Mouse (Mus musculus): ENCODE measurements around the gene Kcnip1. TPM values are rescaled to one million over a fixed set of nuclear protein-coding genes. Genes with fewer than 3 reads are reported as not detected.

Gene Kcnip1
- polyA plus RNA-seq, 1 experiment from 2014 or later = 10.2 TPM

GRCm38 (mm10) chr11:33752431-33752873 lies 240.5 kb downstream of the Kcnip1 start:
- Histone ChIP-seq H3K4me2 (replicated peaks) (no peak overlapping the region), H3K27ac (no peak overlapping the region), H3K4me3 (replicated peaks) (no peak overlapping the region), H3K9ac (no peak overlapping the region), H3K36me3 (no peaks in the 10 kb centered on the region), H3K9me3 (no peaks in the 10 kb centered on the region), H3K4me1 (replicated peaks) (no peaks in the 10 kb centered on the region), H3K27me3 (replicated peaks) (no peaks in the 10 kb centered on the region)
- ATAC-seq = no peak
- WGBS = 42% methylated on average over 4 of the region's 4 CpGs

DNA sequence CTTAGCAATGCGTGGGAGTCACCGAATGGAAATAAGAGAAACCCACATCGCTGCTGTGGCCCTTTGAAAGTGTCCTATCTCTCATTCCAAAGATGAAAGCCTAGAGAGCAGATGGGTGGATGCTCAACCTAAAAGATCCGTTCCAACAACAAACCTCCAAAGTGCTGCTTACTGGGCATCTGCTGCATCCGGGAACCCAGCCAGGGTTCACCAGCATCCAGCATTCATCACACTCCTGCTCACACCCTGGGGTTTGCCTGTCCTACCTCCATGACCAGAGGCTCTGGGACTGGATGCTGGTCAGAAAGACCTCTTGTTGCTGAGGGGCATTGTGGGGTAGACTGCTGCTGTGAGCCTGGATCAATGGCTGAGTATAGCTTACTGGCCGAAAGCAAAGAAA lies 241.4 kb downstream of the Kcnip1 start:
- Histone ChIP-seq H3K4me1 (replicated peaks) (no peaks in the 10 kb centered on the region), H3K36me3 (no peaks in the 10 kb centered on the region), H3K9me3 (no peaks in the 10 kb centered on the region), H3K27me3 (replicated peaks) (no peaks in the 10 kb centered on the region), H3K4me3 (replicated peaks) (no peak overlapping the region), H3K4me2 (replicated peaks) (no peak overlapping the region), H3K9ac (no peak overlapping the region), H3K27ac (no peak overlapping the region)
- no peak for ATAC-seq
- WGBS = 84% methylated on average over 6 of the region's 6 CpGs

- H3K9ac ChIP-seq = no peak overlapping the region
- ATAC-seq = no peak
- no peak overlapping the region for H3K4me3 ChIP-seq (replicated peaks)
- no peaks in the 10 kb centered on the region for H3K9me3 ChIP-seq
- no peaks in the 10 kb centered on the region for H3K27me3 ChIP-seq (replicated peaks)
- no peaks in the 10 kb centered on the region for H3K4me1 ChIP-seq (replicated peaks)
- no peak overlapping the region for H3K27ac ChIP-seq
- WGBS = 81% methylated on average over 4 of the region's 4 CpGs
- H3K4me2 ChIP-seq (replicated peaks) = no peak overlapping the region
- H3K36me3 ChIP-seq = no peaks in the 10 kb centered on the region
Measured at GRCm38 (mm10) chr11:33749979-33750378, 243.0 kb downstream of the Kcnip1 start.

GRCm38 (mm10) chr11:33749408-33749807 lies 243.5 kb downstream of the Kcnip1 start:
- Histone ChIP-seq H3K4me2 (replicated peaks) (no peak overlapping the region), H3K9me3 (no peaks in the 10 kb centered on the region), H3K9ac (no peak overlapping the region), H3K4me3 (replicated peaks) (no peak overlapping the region), H3K27me3 (replicated peaks) (no peaks in the 10 kb centered on the region), H3K36me3 (no peaks in the 10 kb centered on the region), H3K27ac (no peak overlapping the region), H3K4me1 (replicated peaks) (peaks cover 1% of the 10 kb centered on the region; the same call in 1 of the 2 replicates)
- WGBS = 92% methylated on average over 12 of the region's 12 CpGs
- ATAC-seq = no peak

DNA sequence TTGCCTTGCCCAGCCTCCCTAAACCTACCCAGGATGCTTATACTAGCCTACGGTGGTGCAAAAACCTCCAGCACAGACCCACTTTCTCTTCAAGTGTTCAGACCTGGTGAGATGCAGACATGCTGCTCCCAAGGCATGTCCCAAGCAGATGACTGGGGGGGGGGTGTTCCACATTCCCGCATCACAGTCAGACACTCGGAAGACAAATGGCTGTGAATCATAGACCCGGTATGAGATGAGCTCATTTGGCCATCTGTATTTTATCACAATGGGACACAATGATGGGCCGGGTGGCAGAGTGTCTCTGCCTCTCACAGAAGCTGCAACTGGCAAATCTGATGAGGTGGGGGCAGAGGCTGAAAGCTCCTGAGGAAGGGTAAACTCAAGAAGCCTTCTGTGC lies 244.2 kb downstream of the Kcnip1 start:
- Histone ChIP-seq H3K27ac (no peak overlapping the region), H3K36me3 (no peaks in the 10 kb centered on the region), H3K9ac (no peak overlapping the region), H3K27me3 (replicated peaks) (no peaks in the 10 kb centered on the region), H3K4me1 (replicated peaks) (peaks cover 6% of the 10 kb centered on the region), H3K4me2 (replicated peaks) (no peak overlapping the region), H3K4me3 (replicated peaks) (no peak overlapping the region), H3K9me3 (no peaks in the 10 kb centered on the region)
- 53% methylated on average over 5 of the region's 5 CpGs for WGBS
- no peak for ATAC-seq

GRCm38 (mm10) chr11:33747402-33747955 lies 245.5 kb downstream of the Kcnip1 start:
- Histone ChIP-seq H3K9ac (no peak overlapping the region), H3K4me2 (replicated peaks) (no peak overlapping the region), H3K27me3 (replicated peaks) (no peaks in the 10 kb centered on the region), H3K4me1 (replicated peaks) (peaks cover 6% of the 10 kb centered on the region), H3K27ac (no peak overlapping the region), H3K9me3 (no peaks in the 10 kb centered on the region), H3K4me3 (replicated peaks) (no peak overlapping the region), H3K36me3 (no peaks in the 10 kb centered on the region)
- ATAC-seq = no peak
- WGBS = 68% methylated on average over 5 of the region's 5 CpGs

DNA sequence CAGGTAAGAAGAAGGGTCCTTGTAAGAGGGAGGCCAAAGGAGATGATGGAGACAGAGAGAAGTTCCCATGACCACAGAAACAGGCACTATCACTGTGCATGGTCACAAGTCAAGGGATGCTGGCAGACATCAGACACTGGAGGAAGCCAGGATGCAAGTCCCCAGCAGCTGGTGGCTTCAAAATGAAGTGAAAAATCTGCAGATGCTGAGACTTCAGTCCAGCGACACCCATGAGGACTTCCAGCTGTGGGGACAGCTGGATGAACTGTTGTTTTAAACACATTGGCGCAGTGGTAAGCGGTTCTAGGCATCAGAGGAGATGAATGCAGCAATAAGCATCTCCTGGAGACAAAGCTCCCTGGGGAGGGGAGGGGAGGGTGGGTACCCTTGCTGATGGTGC lies 246.6 kb downstream of the Kcnip1 start:
- Histone ChIP-seq H3K4me1 (replicated peaks) (peaks cover 6% of the 10 kb centered on the region), H3K9ac (no peak overlapping the region), H3K4me2 (replicated peaks) (no peak overlapping the region), H3K9me3 (no peaks in the 10 kb centered on the region), H3K4me3 (replicated peaks) (no peak overlapping the region), H3K27ac (no peak overlapping the region), H3K36me3 (no peaks in the 10 kb centered on the region), H3K27me3 (replicated peaks) (no peaks in the 10 kb centered on the region)
- ATAC-seq = 0 out of 2 replicates have a peak, but pooled peaks have one; percentile 11
- 57% methylated on average over 3 of the region's 3 CpGs for WGBS

DNA sequence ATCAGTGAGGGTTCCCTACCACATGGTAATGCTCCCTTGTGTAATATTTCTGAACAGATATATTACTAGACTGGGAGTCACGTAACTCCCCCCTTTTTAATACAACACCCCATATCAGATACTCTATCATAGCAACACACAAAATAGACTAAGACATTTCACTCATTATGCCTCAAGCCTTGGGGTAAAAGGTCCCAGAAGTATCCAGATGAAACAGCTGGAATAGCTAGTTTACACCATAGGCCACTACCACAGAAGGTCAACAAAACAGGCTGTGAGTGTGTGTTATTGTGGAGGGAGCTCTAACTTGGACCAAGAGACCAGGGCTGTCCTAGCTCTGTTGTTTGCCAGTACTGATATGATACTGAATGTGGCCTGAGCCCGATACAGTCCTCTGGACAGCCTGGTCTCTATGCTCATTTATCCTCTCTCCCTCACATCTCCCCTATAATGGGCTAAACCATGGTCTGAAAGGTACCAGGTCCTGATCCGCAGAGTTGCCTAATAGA lies 247.1 kb downstream of the Kcnip1 start:
- peaks cover 6% of the 10 kb centered on the region for H3K4me1 ChIP-seq (replicated peaks)
- 91% methylated on average over 3 of the region's 3 CpGs for WGBS
- H3K27ac ChIP-seq = no peak overlapping the region
- no peaks in the 10 kb centered on the region for H3K9me3 ChIP-seq
- no peaks in the 10 kb centered on the region for H3K36me3 ChIP-seq
- ATAC-seq = no peak
- H3K4me2 ChIP-seq (replicated peaks) = no peak overlapping the region
- H3K9ac ChIP-seq = no peak overlapping the region
- no peaks in the 10 kb centered on the region for H3K27me3 ChIP-seq (replicated peaks)
- H3K4me3 ChIP-seq (replicated peaks) = no peak overlapping the region

DNA sequence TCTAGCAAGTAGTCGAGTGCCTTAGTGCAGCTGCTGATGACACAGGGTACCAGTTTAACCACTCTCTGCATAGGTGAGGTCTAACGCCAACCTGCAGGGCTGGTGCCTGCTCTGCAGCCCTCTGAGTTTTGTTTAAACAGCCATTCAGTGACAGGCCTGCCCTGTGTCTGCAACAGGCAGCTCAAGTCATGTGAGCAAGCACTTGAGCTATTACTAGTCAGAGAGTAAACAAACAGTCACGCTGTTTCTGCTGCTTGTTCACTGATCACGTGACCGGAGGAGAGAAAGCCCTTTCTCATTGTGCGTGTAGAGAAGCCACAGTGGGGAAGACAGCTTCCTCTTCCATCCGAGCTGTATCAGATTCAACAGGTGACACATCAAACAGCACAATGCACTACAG lies 248.5 kb downstream of the Kcnip1 start:
- Histone ChIP-seq H3K4me2 (replicated peaks) (0 out of 2 replicates have a peak overlapping the region, but pooled peaks have one; percentile 15), H3K4me3 (replicated peaks) (no peak overlapping the region), H3K9me3 (no peaks in the 10 kb centered on the region), H3K9ac (no peak overlapping the region), H3K27ac (no peak overlapping the region), H3K27me3 (replicated peaks) (no peaks in the 10 kb centered on the region), H3K36me3 (no peaks in the 10 kb centered on the region), H3K4me1 (replicated peaks) (peaks cover 6% of the 10 kb centered on the region)
- 8% methylated on average over 7 of the region's 7 CpGs for WGBS
- ATAC-seq = peak; percentile 85

GRCm38 (mm10) chr11:33740187-33740586 lies 252.8 kb downstream of the Kcnip1 start:
- H3K9ac ChIP-seq = no peak overlapping the region
- no peak overlapping the region for H3K4me2 ChIP-seq (replicated peaks)
- H3K4me1 ChIP-seq (replicated peaks) = peaks cover 6% of the 10 kb centered on the region
- H3K9me3 ChIP-seq = no peaks in the 10 kb centered on the region
- H3K27ac ChIP-seq = no peak overlapping the region
- no peaks in the 10 kb centered on the region for H3K36me3 ChIP-seq
- 72% methylated on average over 3 of the region's 3 CpGs for WGBS
- H3K27me3 ChIP-seq (replicated peaks) = no peaks in the 10 kb centered on the region
- H3K4me3 ChIP-seq (replicated peaks) = no peak overlapping the region
- ATAC-seq = no peak

DNA sequence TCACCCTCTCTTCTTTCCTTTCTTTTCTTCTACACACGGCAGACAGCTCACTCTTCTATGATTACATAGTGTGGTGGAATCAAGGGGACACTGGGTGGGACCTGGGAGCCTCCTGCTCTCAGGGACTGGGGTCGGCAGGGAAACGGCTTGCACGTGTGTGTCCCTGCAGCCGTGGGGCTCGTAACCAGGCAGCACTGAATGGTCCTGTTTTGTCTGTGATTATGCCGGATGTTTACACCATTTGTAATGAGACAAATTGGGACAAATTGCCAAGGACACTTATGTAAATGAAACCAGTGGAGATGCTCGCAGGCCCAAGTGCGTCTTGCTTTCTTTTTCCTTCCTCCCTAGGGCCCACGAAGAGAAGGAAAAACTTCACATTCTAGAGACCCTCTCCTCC lies 256.5 kb downstream of the Kcnip1 start:
- no peaks in the 10 kb centered on the region for H3K27me3 ChIP-seq (replicated peaks)
- no peak overlapping the region for H3K27ac ChIP-seq
- no peaks in the 10 kb centered on the region for H3K4me1 ChIP-seq (replicated peaks)
- H3K9me3 ChIP-seq = no peaks in the 10 kb centered on the region
- no peak overlapping the region for H3K4me3 ChIP-seq (replicated peaks)
- no peak for ATAC-seq
- H3K9ac ChIP-seq = no peak overlapping the region
- 47% methylated on average over 10 of the region's 10 CpGs for WGBS
- no peak overlapping the region for H3K4me2 ChIP-seq (replicated peaks)
- no peaks in the 10 kb centered on the region for H3K36me3 ChIP-seq

- no peak overlapping the region for H3K4me2 ChIP-seq (replicated peaks)
- H3K27ac ChIP-seq = no peak overlapping the region
- no peaks in the 10 kb centered on the region for H3K9me3 ChIP-seq
- no peak overlapping the region for H3K4me3 ChIP-seq (replicated peaks)
- H3K27me3 ChIP-seq (replicated peaks) = no peaks in the 10 kb centered on the region
- no peak overlapping the region for H3K9ac ChIP-seq
- WGBS = 10% methylated on average over 3 of the region's 3 CpGs
- no peaks in the 10 kb centered on the region for H3K36me3 ChIP-seq
- ATAC-seq = 0 out of 2 replicates have a peak, but pooled peaks have one; percentile 39
- no peaks in the 10 kb centered on the region for H3K4me1 ChIP-seq (replicated peaks)
Measured at GRCm38 (mm10) chr11:33733269-33733668, 259.7 kb downstream of the Kcnip1 start.

DNA sequence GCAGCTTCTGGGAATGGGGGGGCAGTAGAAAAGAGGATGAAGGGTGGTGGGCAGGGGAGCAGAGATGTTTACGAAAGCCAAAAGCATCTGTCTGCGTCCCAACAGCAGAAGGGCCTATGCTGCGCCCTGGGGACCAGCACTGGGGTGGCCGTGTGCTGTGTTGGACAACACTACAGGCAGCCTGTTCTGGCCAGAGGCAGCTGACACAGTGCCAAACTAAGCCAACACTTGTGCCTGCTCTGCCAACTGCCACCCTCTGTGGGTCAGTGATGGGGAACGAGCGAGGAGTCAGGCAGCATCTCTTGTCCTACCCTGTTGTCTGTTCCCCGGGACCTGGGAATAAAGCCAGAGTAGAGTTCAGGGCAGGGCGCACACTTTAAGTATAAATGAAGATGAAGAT lies 260.6 kb downstream of the Kcnip1 start:
- no peaks in the 10 kb centered on the region for H3K4me1 ChIP-seq (replicated peaks)
- H3K27ac ChIP-seq = no peak overlapping the region
- no peaks in the 10 kb centered on the region for H3K27me3 ChIP-seq (replicated peaks)
- 87% methylated on average over 8 of the region's 8 CpGs for WGBS
- no peaks in the 10 kb centered on the region for H3K9me3 ChIP-seq
- H3K9ac ChIP-seq = no peak overlapping the region
- H3K4me2 ChIP-seq (replicated peaks) = no peak overlapping the region
- H3K4me3 ChIP-seq (replicated peaks) = no peak overlapping the region
- ATAC-seq = no peak
- no peaks in the 10 kb centered on the region for H3K36me3 ChIP-seq

All from intestine, embryonic 15.5 days (tissue).